Mouse (Mus musculus): ENCODE results near the gene Rsrc1.

Rsrc1 gene

GRCm38 (mm10) chr3:66981101-66981661, at the start of gene Rsrc1:
Rsrc1 (plus strand) TSS chr3:66981390.
- peak; percentile 64 for DNase-seq (ENCODE audit: low spot score)

- DNase-seq (ENCODE audit: low spot score): no peak
Observed at GRCm38 (mm10) chr3:66939675-66940074, 41.5 kb upstream of the Rsrc1 start.

DNA sequence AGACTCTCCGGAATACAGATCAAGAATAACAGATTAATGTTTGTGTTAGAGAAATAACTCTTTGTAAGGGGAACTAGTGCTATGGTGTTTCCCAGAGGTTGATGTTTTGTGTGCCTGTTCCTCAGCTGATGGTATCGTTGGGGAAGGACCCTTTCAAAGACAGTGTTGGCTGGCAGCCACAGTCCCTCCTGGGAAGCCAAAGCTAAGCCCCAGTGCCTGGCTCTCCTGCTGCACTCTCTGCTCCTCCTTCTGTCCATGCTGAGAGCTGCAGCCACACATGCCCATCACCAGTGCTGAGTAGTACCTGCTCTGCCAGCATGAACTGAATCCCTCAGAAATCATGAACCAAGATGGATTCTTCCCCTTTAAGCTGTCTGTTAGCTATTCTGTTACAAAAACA, 26.1 kb upstream of the Rsrc1 start:
- no peak for DNase-seq (ENCODE audit: low spot score)

DNA sequence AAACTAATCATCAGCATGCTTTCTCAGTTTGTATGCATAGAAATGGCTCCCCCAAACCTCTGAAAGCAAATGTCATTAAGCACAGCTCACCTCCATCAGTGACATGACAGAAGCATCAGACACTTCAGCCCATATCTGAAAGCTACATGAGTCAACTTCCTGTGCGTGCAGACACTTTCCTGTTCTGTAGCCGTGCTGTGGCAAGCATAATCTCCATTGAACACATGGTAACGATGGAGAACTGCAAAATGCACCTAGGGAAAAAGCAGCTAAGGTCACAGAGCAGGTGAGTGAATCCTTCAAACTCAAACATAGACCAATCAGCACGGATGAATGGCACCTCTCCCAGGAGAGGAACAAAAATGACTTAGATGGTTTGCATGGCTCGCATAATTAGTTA, 21.2 kb upstream of the Rsrc1 start:
- no peak for DNase-seq (ENCODE audit: low spot score)

GRCm38 (mm10) chr3:66964884-66965283, 16.3 kb upstream of the Rsrc1 start:
- no peak for DNase-seq (ENCODE audit: low spot score)

- DNase-seq (ENCODE audit: low spot score): no peak
Observed at GRCm38 (mm10) chr3:66967508-66967907, 13.7 kb upstream of the Rsrc1 start.

- no peak for DNase-seq (ENCODE audit: low spot score)
Observed at GRCm38 (mm10) chr3:66970261-66970660, 10.9 kb upstream of the Rsrc1 start.

GRCm38 (mm10) chr3:66970661-66971331, 10.4 kb upstream of the Rsrc1 start:
- DNase-seq (ENCODE audit: low spot score): no peak

DNA sequence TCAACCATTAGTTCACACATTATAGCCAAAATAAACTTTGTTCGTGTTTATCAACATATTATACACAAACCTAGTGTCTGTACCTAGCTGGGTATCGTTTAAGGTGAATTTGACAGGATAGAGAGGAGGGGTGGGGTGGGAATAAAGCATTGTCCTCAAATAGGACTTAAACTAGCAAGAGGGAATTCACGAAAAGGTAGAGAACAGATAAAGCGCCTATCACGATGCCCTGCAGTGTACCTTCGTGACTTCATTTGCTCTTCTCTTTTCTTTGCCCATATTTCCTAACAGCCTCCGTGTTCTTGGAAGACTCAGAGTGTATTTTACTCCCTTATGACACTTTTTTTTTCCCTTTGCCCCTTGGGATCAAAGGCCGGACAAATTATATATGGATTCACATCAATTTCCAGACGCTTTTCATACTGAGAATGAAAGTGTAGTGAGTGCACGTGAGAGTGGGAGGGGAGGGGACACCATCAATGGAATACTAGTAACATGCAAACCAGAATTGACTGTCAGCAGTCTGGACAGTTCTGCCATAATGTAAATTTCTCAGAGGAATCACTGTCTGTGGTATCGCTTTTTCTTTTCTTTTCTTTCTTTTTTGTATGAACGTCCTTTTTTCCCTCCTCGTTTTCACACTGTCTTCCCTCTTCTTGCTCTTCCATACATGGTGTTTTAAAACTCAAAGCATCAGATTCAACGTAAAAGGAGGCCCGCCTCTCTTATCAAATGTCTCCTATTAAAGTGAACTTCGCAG, 8.8 kb upstream of the Rsrc1 start:
- no peak for DNase-seq (ENCODE audit: low spot score)

- no peak for DNase-seq (ENCODE audit: low spot score)
Observed at GRCm38 (mm10) chr3:66973391-66973943, 7.7 kb upstream of the Rsrc1 start.

- DNase-seq (ENCODE audit: low spot score): no peak
Observed at GRCm38 (mm10) chr3:66974501-66974900, 6.7 kb upstream of the Rsrc1 start.

- DNase-seq (ENCODE audit: low spot score): no peak
Observed at GRCm38 (mm10) chr3:66976889-66977615, 4.1 kb upstream of the Rsrc1 start.

GRCm38 (mm10) chr3:66977811-66978456, 3.3 kb upstream of the Rsrc1 start:
- DNase-seq (ENCODE audit: low spot score): no peak

DNA sequence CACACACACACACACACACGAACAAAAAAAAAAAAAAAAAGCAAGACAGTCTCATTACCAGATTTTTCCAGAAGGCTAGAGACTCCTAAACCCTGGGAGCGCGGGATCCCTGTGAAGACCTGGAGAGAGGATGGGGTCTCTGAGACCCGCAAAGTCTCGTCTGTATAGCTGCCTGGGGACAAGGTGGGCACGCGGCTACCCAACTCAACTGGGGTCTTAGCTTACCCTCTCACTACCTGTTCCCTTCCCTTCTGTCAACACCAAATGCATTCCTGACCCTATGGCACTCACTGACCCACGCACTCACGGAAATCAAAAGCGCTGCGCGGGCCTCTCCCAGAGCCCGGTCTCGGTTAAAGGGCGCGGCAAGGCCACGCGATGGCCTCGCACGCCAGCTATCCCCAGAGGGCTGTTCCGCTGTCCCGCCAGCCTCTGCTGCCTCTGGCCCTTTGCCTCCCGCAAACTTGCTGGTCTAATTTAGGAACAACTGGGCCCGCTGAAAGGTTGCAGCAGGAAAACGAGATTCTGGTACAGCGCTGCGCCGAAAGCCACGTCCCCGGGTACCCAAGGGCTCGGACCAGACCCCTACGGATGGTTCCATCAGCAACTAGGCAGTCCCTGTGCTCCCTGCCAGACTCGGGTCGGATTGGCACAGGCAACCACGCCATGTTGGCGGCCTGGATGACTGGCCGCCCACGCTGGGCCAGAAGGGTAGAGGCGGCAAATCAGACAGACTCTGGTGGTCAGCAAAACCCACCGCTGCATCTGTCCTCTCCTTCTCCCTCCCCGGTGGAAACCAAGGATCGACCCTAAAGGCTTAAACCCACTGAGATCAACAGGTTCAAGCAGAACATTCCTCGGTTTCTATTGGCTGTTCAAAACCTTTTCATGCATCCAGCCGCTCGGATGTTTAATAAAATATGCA, 2.5 kb upstream of the Rsrc1 start:
- peak; percentile 50 for DNase-seq (ENCODE audit: low spot score)

DNA sequence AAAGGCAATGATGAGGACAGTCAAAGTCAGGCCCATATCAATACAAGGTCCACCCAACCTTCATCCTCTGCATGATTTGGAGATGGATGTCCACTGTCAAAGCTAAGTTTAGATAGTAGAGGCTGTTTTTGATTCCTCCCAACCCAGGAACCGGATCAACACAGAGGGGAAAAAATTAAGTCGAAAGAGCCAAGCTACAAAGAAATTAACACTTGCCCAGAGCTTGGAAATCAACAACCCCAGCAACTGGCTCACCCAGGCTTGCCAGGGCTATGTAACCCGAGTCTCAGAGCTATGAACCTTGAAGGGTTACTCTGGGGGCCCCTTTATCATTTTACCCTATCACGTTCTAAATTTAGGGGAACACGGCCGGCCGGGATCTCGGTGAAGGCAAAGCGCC, 1.7 kb upstream of the Rsrc1 start:
- DNase-seq (ENCODE audit: low spot score): no peak

- peak; percentile 47 for DNase-seq (ENCODE audit: low spot score)
Observed at GRCm38 (mm10) chr3:66980111-66980975, 847 bp upstream of the Rsrc1 start.

- peak; percentile 50 for DNase-seq (ENCODE audit: low spot score)
Observed at GRCm38 (mm10) chr3:66981706-66982105, 516 bp downstream of the Rsrc1 start, which contains the start of gene Shox2. Shox2 (minus strand) TSS chr3:66981771.

DNA sequence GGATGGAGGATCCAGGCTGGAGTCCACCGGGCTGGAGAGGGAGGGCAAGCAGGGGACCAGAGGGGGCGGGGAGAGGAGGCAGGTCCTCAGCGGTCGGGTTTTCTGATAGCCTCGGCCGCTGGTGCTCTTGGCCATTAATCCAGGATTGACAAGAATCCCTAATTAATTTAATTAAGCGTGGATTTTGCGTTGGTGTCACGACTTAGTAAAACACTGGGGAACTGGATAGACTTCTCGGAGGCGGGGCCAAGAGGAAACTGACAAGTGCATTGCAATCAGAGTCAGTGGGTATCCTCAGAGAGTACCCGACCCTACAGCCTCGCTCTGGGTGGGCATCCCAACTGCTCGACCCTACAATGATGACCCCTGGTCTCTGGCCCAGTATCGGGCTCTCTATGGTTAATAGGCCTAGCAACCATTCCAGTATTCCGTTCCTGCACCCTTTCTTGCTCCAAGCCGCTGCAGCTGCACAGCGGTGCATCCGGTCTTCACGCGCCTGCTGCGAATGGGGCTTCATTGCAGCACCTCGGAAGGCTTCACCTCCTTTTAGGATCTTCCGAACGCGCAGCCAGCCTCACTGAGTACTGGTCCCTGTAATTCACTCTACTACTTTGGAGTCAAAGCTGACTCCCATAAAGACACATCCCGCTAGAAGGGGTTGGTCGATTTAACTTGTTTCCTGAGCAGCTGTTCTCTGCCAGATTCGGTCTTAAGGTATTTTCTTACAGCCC, 1.2 kb downstream of the Rsrc1 start:
- DNase-seq (ENCODE audit: low spot score): peak; percentile 58

GRCm38 (mm10) chr3:66983481-66983880, 2.3 kb downstream of the Rsrc1 start:
- DNase-seq (ENCODE audit: low spot score): no peak

All from adipocyte (in vitro differentiated cells).